Mouse (Mus musculus): ENCODE measurements at regions not wholly inside any gene's neighbourhood (a gene's known extent, or its start where the extent isn't known, plus 50 kb on each side); places are given as distances from the start of the nearest gene placed in this dataset.

DNA sequence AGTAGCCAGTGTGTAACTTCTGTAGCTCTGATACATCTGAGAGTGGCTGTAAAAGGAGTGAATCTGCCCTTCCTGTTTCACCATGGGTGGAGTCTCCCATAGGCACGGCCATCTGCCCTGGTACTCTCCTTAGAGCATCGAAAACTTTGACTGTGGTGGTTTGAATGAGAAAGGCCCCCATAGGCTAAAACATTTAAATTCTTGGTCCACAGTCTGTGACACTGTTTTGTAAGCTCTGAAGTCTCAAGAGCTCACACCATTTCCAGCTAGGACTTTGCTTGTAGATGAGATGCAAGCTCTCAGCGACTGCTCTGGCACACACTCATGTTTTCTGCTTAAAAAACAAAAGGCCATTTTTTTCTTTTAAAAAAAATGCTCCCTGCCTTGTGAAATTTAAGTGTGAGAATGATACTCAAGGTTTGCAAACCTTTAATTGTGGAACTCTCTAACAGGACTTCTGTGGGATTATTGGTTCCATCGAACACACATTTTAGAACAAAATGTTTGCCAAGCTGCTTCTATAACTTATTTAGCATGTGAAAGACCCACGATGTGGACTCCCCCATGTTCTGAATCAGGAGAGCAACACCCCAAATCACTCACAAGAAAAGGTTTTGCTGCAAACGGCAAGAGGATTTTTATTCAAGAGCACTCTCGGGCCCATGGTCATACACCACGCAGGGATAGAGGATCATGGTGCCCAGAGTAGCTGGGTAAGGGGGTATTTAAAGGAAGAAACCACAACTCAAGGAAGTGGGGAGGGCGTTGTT is 65.7 kb upstream of the Klf12 start:
- DNase-seq, result no peak

DNA sequence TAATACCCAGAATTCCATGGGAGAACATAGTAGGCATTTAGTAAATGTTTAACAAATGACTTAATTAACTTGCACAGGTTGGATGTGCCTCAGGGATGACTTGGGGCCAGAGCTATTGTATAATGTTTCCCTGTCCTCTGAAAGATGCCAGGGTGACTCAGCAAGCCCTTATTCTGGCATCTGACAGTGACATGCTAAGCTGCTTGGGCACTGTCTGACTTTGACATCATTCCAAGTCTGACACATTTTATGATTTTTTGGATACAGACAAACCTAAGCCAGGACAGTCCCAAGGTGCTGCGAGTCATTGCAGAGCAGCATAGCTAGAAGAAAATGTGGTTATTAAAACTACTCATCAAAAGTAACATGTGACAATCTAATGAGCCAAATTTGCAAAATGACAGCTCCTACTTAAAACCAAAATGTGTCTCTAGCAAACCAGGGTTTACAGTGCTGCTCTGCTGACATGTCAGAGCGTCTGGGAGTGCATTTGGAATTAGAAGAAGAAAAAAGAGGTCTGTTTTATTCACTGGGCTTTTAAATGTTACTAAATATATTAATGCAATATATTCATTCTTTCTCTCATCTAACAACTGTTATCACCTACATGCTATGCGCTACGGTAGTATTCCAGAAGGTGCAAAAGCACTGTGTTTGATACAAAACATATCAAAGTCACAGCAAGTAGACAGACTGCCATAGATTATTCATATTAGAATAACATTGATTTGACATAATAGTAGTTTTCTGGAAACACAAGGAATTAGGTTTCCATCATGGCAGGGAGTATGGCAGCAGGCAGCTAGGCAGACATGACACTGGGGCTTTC is 64.1 kb upstream of the Klf12 start:
- DNase-seq, result no peak

DNA sequence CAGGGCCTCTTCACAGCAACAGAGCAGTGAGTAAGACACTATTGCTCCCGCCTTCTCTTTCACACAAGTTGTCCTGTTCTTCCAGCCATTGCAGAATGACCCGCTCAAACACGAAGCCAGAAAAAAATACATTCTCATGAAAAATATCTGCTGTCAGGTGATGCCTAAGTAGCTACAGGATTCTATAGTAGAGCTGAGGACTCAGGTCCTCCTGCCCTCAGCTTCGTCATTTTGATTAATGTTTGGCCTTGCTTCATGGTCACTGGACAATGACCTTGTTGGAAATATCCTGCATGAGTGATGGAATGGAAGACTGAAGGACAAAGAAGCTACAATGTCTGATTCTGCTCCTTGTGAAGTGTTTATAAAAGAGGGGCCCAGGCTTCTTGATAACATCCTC is 52.4 kb upstream of the Klf12 start:
- DNase-seq, result no peak
